Mouse (Mus musculus): ENCODE measurements around the gene Scfd2. TPM values are rescaled to one million over a fixed set of nuclear protein-coding genes. Genes with fewer than 3 reads are reported as not detected.

Scfd2 gene
- total RNA-seq, 2 experiments from 2014 or later, result 24.7 to 25.2 TPM

DNA sequence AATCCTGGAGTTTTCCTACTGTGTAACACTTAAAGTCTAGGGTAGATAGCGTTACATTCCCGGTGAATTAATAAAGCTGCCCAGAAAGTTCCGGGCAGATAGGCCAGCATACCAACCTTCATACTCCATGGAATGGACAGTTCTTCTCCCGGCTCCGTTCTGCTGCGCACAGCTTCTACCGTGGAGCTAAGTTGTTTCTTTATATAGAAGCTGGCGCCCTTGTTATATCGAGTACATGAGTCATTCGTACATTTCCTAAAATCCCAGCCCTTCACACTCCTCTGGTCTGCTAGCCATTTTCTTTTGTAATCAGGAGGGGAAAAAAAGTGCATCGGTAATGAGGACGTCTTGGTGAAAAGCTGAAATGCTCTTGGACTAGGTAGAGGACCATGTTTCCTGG lies 343.5 kb downstream of the Scfd2 start:
- no peak for DNase-seq (ENCODE audit: low spot score in 2 of 2)

DNA sequence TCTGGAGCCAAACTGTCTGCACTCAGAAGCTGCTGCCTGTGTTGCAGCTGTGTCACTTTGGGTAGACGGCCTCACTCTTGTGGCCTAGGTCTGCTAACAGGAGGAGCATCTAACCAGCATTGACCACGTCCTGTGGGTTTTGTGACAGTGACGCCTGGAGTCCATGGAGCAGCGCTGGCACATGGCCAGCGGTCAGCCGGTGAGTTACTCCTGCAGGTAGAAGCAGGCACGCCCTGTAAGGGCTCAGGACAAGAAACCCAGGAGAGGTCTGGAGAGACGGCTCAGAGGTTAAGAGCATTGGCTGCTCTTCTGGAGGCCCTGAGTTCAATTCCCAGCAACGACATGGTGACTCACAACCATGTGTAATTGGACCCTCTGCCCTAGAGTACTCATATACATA lies 347.0 kb downstream of the Scfd2 start:
- DNase-seq (ENCODE audit: low spot score in 2 of 2), result no peak

DNA sequence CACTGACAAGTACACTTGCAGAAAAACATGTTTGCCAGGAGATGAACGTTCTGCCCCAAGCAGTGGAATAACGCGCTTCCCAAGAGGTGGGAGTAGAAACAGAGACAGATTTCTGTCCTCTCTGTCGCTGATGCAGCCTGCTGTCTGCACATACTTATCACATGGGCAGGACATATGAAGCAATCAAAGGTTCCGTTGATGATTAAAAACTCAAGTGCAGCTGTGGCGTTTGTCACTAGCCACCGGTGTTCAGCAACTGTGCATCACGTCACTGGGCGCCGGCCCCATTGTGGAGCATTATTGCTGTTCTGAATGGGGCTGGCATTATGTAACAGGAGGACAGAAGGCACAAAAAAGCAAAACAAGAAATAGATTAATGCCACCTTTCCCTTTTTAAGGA lies 348.4 kb downstream of the Scfd2 start:
- peak; percentile 54 to 72 for DNase-seq (ENCODE audit: low spot score in 2 of 2)

DNA sequence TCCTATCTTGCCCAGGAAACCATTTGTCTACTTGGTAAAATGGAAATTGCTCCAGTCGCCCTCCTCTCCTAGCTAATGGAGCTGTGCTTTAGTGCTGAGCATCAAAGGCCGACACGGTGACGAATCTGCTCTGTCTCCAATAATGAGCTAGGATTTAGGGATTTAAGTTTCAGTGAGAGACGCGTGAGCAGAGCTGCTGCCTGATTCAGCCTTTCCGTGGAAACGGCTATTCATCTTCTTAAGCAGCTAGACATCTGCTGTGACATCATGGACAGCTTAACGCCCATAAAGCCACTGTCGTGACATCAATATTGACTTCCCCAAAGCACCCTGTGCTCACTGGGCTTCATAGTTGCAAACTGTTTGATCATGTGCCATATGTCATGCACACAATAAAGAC lies 351.3 kb downstream of the Scfd2 start:
- DNase-seq (ENCODE audit: low spot score in 2 of 2), result no peak

DNA sequence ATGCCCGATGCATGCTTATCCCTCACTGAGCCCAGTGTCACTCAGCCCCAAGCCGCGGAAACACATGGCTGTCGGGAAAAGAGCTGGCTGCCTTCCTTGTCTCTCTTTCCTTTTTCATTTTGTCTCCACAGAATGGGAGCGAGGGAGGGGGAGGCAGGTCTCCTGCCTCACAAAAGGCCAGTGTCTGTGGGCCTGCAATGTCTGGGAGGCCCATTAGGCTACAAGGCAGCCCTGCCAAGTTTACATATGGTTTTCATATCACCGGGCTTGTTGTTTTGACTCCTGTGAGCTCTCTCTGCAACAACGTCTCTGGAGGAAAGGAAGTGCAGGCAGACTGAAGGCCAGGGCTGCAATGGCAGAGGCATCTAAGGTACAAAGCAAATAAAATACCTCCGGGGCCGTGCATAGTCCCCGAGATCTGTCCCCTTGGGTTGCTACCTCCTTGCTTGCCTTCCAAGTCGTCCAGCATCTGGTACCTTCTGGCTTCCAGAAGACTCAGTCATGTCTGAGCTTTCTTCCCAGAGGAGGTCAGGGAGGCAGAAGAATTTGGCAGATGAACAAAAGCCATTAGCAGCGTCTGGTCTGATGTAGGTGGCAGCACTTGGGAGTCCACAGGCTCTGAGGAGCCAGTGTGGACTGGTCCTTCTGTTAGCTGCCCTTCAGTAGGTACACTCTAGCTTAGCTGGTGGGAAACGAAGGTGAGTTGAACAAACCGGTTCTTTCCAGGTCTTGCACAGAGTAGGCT lies 355.9 kb downstream of the Scfd2 start:
- peak in 1 of 2 experiments; percentile 19 for DNase-seq (ENCODE audit: low spot score in 2 of 2)

DNA sequence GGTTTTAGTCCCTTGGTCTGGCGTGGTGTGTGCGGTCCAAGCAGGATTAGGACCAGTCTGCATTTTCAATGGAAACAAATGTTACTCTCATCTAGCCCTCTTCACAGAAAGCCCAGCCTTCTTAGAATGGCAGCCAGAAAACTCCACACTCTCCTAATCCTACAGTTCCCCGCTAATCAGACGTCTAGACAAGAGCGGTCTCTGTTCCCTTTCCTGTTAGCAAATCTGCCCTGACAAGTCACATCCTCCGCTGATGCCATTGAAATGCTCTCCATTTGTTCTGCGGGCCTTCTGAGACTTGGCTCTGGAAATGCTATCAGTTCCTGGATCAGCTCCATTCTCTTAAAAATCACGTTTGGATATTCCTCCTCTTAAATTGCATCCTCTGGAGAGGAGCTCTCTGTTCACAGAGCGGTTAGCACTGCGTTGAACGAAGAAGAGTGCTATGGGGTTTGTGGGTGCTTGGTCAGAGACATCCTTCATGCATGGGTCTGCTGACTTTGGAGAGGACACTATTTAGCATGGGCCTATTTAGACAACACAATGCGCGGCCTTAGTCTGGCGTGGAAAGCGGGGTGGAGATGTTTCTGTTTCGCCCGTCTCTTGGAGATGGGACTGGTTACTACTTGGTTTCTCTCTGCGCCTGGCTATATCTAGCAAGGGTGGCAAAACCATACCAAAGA lies 358.3 kb downstream of the Scfd2 start:
- peak in 1 of 2 experiments; percentile 30 for DNase-seq (ENCODE audit: low spot score in 2 of 2)

DNA sequence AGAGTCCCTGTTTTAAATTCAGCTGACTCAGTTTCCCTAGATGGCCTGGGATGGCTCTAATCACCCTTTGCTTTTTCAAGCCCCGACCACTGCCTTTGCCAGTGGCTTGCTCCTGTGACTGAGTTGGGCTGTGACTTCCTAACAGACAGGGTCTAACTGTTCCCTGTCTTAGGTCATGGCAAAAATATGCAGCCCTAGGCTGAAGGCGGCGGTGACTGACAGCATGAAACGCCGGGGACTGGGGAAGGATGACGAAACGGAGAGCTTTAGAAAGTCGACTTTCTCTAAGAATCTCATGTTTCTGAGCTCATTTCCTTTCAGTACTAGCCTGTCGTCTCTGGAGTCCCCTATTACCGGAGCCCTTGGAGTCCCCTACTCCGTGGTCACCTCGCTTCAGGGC lies 359.4 kb downstream of the Scfd2 start:
- DNase-seq (ENCODE audit: low spot score in 2 of 2), result no peak

DNA sequence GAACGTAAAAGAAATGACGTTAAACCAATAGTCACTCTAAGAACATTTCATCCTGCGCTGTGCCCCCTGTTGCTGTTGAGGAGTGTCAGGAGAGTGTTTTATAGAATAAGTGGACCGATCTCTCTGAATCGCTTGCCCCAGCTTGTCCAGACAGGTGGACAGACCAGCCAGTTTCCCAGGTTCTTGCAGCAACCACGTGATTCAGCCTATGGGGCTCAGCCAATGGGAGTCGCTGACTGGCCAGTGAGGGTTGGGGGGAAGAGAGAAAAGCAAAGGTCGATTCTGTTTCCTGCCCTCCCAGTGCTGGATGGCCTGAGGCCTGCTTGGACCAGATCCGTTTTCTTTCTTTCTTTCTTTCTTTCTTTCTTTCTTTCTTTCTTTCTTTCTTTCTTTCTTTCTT lies 359.8 kb downstream of the Scfd2 start:
- no peak for DNase-seq (ENCODE audit: low spot score in 2 of 2)

DNA sequence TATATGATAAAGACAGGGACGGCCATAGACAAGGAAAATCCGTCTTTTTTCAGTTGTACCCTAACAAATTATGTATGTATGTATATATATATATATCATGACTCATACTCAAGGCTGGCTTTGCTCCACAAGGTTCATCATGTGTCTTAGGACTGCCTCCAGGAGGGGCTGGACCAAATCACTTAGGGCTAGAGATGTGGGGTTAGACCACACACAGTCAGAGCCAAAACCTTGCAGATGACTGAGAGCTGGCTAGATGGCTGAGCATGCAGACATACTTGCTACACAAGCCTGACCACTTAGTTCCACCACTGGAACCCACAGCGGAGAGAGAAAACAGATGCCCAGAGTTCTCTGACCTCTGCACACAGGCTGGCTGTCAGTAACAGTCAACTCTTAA lies 363.5 kb downstream of the Scfd2 start:
- no peak for DNase-seq (ENCODE audit: low spot score in 2 of 2)

DNA sequence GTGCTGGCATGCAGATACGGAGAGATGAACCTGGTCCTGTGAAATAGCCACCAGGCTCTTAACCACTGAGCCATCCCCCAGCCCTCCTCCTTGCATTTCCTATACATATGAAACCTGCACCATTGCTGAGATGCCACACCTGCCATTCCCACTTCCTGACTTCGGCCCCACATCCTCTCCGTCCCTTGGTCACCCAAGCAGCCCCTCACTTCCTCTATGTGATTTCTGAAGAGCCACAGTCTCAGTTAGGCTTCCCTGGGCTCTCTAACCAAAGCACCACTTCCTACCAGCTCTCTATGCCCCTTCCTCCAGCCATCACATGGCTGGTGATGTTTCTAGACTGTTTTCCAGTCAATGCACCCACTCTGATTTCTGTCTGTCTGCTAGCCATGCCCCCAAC lies 364.9 kb downstream of the Scfd2 start:
- no peak for DNase-seq (ENCODE audit: low spot score in 2 of 2)

DNA sequence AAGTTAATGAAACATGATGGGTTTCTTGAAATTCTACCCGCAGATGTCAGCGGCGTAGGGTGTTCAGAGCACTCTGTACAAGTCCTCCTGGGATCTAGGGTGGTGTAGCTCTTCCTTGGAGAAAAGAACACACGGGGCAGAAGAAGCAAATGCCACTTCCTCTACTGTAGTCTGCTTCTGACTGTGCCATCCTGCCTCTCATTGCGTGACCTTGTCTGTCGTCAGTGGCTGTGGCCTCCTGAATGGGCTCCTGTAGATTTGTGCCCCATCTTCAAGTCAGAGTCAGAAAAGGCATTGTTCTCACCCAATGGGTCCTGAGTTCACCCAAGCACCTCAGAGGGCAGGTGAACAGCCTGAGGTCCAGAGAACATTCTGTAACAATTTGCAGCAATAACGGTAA lies 367.0 kb downstream of the Scfd2 start:
- peak in 1 of 2 experiments; percentile 28 for DNase-seq (ENCODE audit: low spot score in 2 of 2)

DNA sequence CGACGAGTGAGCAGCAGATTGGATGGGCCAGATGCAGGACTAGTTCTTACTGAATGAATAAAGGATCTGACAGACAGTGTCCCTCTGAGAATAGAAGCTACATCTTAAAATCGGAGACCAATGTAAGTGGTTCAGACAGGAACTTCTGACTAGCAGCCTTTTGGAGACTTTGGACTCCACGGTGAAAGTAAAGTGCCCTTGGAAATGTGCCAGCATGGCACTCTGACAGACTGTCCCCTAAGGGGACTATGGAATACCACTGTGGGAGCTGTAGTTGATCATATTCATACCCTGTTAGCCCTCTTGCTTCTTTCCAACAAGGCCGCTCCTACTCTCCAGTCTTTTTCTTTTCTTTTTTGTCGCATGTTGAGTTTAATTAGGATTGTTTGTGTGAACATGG lies 368.4 kb downstream of the Scfd2 start:
- no peak for DNase-seq (ENCODE audit: low spot score in 2 of 2)

DNA sequence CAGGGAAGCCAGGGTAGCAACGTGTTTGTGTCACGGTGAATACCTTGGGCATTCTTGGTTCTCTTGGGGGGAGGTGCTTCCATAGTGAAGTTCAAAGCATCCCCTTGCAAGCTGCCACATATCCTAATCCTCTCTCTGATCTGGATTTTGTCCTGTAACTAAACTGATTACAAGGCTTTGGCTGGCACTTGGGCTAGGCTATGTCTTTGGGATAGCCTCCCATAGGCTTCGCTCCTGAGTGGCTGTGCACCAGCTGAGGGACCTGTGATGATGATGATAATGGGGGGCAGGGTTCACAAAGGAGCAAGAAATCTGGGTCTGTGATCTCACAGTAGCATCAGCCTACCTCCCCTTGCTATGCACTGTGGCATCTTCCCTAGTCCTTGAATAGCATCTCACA lies 369.5 kb downstream of the Scfd2 start:
- DNase-seq (ENCODE audit: low spot score in 2 of 2), result no peak

DNA sequence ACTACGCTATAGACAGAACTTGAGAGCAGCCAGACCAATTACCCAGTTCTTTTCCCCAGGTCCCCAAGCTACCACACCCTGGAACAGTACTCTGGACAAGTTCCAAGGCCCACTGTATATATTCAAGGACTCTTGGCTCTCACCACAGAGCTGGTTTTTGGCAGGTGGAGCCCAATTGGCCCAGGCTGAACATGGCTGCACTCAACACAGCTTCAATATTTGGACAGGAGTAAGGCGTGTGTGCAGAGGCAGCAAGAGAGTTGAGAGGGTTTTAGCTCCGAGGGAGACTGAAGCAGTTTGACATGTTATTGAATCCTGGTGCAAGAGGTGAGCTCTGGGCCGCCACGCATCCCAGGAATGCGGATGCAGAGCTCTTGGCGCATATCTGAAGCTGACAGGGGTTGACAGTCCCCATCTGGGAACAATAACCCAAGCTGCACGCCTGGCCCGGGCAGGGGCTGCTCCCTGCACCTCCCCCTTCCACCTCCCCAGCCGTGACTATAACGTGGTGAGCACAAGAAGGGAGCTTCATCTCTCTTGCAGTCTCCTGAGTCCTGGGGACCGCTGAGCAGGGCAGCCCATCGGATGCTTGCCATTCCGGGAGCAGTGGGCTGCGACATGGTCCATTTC lies 370.1 kb downstream of the Scfd2 start:
- no peak for DNase-seq (ENCODE audit: low spot score in 2 of 2)

DNA sequence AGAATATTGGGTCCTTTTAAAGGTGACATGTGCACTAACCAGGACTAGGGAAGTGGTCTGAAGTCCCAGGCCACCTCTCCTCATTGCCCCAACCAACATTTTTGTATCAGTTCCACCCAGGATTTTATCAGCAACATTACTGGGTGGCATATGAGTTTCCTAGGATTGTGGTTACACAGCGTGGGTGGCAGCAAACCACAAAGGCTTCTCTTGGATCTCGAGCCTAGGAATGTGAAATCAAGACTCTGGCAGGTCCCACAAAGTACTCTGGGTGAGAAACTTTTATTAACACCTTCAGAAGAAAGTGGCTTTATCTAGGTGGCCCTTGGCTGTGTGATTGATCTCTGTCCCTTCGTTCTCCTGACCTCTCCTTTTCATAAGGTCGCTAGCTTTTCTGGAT lies 371.2 kb downstream of the Scfd2 start:
- DNase-seq (ENCODE audit: low spot score in 2 of 2), result no peak

DNA sequence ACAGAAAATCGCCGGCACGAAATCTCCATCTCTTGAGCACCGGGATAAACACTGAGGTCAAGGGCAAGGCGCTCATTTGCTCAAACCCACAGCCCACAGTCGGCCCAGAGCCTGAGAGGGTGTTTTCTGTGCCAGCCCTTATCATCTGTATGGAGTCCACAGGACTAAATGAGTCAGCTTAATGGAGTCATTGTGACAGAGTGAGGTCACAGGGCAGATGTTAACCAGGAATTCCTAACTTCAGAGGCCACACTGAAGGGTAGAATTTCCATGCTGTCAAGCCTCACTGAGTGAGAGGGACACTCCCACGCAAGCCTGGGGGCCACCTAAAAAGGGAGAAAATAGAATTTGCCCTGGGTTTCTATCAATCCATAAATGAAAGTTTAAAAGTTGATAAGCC lies 371.7 kb downstream of the Scfd2 start:
- no peak for DNase-seq (ENCODE audit: low spot score in 2 of 2)

DNA sequence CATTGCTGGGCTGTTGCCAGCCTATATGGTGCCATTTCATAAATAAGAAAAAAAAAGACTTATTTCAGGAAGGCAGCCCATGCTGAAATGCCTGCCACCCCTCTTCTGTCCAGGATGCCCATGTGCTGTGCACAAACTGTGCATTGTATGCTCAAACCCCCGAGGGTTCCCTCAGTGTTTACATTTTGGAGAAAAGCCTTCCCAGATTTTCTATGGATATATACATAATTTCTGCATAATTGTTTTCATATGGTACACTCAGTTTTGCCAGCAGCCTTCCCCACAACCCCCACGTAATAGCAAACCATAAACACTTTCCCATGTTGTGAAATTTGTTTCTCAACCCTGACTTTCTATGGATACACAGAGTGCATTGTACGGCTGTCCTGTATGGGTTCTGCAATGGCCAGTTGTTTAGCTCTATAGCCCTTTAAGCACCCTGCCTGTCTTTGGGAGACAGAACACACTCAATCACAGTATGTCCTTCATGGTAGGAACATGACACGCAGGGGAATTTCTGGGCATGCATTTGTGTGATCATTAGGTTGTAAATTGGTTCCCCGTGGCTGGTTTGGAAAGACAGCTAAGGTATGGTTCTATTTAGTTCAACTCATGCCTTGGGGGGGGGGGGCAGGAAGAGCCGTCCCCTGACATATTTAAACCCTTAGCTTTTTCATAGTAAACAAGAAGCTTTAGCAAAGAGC lies 372.5 kb downstream of the Scfd2 start:
- DNase-seq (ENCODE audit: low spot score in 2 of 2), result no peak

DNA sequence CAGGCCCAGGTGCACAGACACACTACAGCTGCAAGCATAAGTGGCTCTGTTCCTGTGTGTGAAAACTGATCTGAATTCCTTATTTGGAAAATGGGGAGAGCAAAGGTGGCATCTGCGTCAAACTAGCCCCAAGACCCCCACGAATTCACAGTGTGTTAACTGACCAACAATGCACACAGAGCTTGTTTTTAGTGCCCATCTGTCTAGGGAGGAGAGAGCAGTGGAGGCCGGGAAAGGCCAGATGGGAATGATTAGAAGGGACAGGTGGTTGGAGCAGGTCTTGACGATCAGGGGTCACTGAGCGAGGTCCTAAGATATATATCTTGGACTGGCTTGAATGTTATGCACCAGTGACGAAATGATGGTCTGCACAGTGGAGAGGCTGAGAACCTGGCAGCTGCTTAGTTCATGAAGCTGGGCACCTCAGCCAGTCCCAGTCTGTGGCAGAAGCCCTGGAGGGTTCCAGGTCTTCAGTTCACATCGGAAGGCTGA lies 375.7 kb downstream of the Scfd2 start:
- DNase-seq (ENCODE audit: low spot score in 2 of 2), result no peak
